Mouse (Mus musculus): ENCODE measurements at regions not wholly inside any gene's neighbourhood (a gene's known extent, or its start where the extent isn't known, plus 50 kb on each side); places are given as distances from the start of the nearest gene placed in this dataset.

GRCm38 (mm10) chr9:61561551-61561950, 189.4 kb downstream of the Tle3 start:
- no peak for DNase-seq (ENCODE audit: low read depth, low spot score)
- Histone ChIP-seq H3K27me3 (ENCODE audit: control insufficient read depth, insufficient read depth, low read length, poor library complexity, severe bottlenecking) (no peaks in the 10 kb centered on the region), H3K36me3 (ENCODE audit: control insufficient read depth, insufficient read depth, low read length, poor library complexity, severe bottlenecking) (no peaks in the 10 kb centered on the region)

- Histone ChIP-seq H3K36me3 (ENCODE audit: control insufficient read depth, insufficient read depth, low read length, poor library complexity, severe bottlenecking) (no peaks in the 10 kb centered on the region), H3K27me3 (ENCODE audit: control insufficient read depth, insufficient read depth, low read length, poor library complexity, severe bottlenecking) (no peaks in the 10 kb centered on the region)
- no peak for DNase-seq (ENCODE audit: low read depth, low spot score)
Measured at GRCm38 (mm10) chr9:61558621-61559020, 186.5 kb downstream of the Tle3 start.

GRCm38 (mm10) chr9:61557025-61557424, 184.9 kb downstream of the Tle3 start:
- H3K27me3 ChIP-seq (ENCODE audit: control insufficient read depth, insufficient read depth, low read length, poor library complexity, severe bottlenecking), result no peaks in the 10 kb centered on the region
- H3K36me3 ChIP-seq (ENCODE audit: control insufficient read depth, insufficient read depth, low read length, poor library complexity, severe bottlenecking), result no peaks in the 10 kb centered on the region
- no peak for DNase-seq (ENCODE audit: low read depth, low spot score)

- DNase-seq (ENCODE audit: low read depth, low spot score), result no peak
- Histone ChIP-seq H3K27me3 (ENCODE audit: control insufficient read depth, insufficient read depth, low read length, poor library complexity, severe bottlenecking) (no peaks in the 10 kb centered on the region), H3K36me3 (ENCODE audit: control insufficient read depth, insufficient read depth, low read length, poor library complexity, severe bottlenecking) (no peaks in the 10 kb centered on the region)
Measured at GRCm38 (mm10) chr9:61555173-61555572, 183.0 kb downstream of the Tle3 start.

GRCm38 (mm10) chr9:61554611-61555010, 182.4 kb downstream of the Tle3 start:
- Histone ChIP-seq H3K27me3 (ENCODE audit: control insufficient read depth, insufficient read depth, low read length, poor library complexity, severe bottlenecking) (no peaks in the 10 kb centered on the region), H3K36me3 (ENCODE audit: control insufficient read depth, insufficient read depth, low read length, poor library complexity, severe bottlenecking) (no peaks in the 10 kb centered on the region)
- no peak for DNase-seq (ENCODE audit: low read depth, low spot score)

GRCm38 (mm10) chr9:61553626-61554025, 181.5 kb downstream of the Tle3 start:
- DNase-seq (ENCODE audit: low read depth, low spot score), result no peak
- Histone ChIP-seq H3K27me3 (ENCODE audit: control insufficient read depth, insufficient read depth, low read length, poor library complexity, severe bottlenecking) (no peaks in the 10 kb centered on the region), H3K36me3 (ENCODE audit: control insufficient read depth, insufficient read depth, low read length, poor library complexity, severe bottlenecking) (no peaks in the 10 kb centered on the region)

GRCm38 (mm10) chr9:61551361-61551760, 179.2 kb downstream of the Tle3 start:
- H3K36me3 ChIP-seq (ENCODE audit: control insufficient read depth, insufficient read depth, low read length, poor library complexity, severe bottlenecking), result no peaks in the 10 kb centered on the region
- DNase-seq (ENCODE audit: low read depth, low spot score), result no peak
- no peaks in the 10 kb centered on the region for H3K27me3 ChIP-seq (ENCODE audit: control insufficient read depth, insufficient read depth, low read length, poor library complexity, severe bottlenecking)

GRCm38 (mm10) chr9:61550326-61550725, 178.2 kb downstream of the Tle3 start:
- no peaks in the 10 kb centered on the region for H3K36me3 ChIP-seq (ENCODE audit: control insufficient read depth, insufficient read depth, low read length, poor library complexity, severe bottlenecking)
- H3K27me3 ChIP-seq (ENCODE audit: control insufficient read depth, insufficient read depth, low read length, poor library complexity, severe bottlenecking), result no peaks in the 10 kb centered on the region
- no peak for DNase-seq (ENCODE audit: low read depth, low spot score)

- DNase-seq (ENCODE audit: low read depth, low spot score), result no peak
- Histone ChIP-seq H3K27me3 (ENCODE audit: control insufficient read depth, insufficient read depth, low read length, poor library complexity, severe bottlenecking) (no peaks in the 10 kb centered on the region), H3K36me3 (ENCODE audit: control insufficient read depth, insufficient read depth, low read length, poor library complexity, severe bottlenecking) (no peaks in the 10 kb centered on the region)
Measured at GRCm38 (mm10) chr9:61549692-61550241, 177.6 kb downstream of the Tle3 start.

GRCm38 (mm10) chr9:61537316-61538189, 165.4 kb downstream of the Tle3 start:
- no peak for DNase-seq (ENCODE audit: low read depth, low spot score)

GRCm38 (mm10) chr9:61533237-61533636, 161.1 kb downstream of the Tle3 start:
- Histone ChIP-seq H3K36me3 (ENCODE audit: control insufficient read depth, insufficient read depth, low read length, poor library complexity, severe bottlenecking) (no peaks in the 10 kb centered on the region), H3K27me3 (ENCODE audit: control insufficient read depth, insufficient read depth, low read length, poor library complexity, severe bottlenecking) (no peaks in the 10 kb centered on the region)
- no peak for DNase-seq (ENCODE audit: low read depth, low spot score)

More at GRCm38 (mm10) chr9:61537316-61538189, 165.4 kb downstream of the Tle3 start:
- H3K36me3 ChIP-seq (ENCODE audit: control insufficient read depth, insufficient read depth, low read length, poor library complexity, severe bottlenecking), result no peaks in the 10 kb centered on the region
- no peaks in the 10 kb centered on the region for H3K27me3 ChIP-seq (ENCODE audit: control insufficient read depth, insufficient read depth, low read length, poor library complexity, severe bottlenecking)

GRCm38 (mm10) chr9:61530263-61531045, 158.3 kb downstream of the Tle3 start:
- H3K27me3 ChIP-seq (ENCODE audit: control insufficient read depth, insufficient read depth, low read length, poor library complexity, severe bottlenecking), result no peaks in the 10 kb centered on the region
- DNase-seq (ENCODE audit: low read depth, low spot score), result no peak

GRCm38 (mm10) chr9:61528286-61528865, 156.2 kb downstream of the Tle3 start:
- no peaks in the 10 kb centered on the region for H3K27me3 ChIP-seq (ENCODE audit: control insufficient read depth, insufficient read depth, low read length, poor library complexity, severe bottlenecking)
- no peaks in the 10 kb centered on the region for H3K36me3 ChIP-seq (ENCODE audit: control insufficient read depth, insufficient read depth, low read length, poor library complexity, severe bottlenecking)
- DNase-seq (ENCODE audit: low read depth, low spot score), result no peak

More at GRCm38 (mm10) chr9:61530263-61531045, 158.3 kb downstream of the Tle3 start:
- H3K36me3 ChIP-seq (ENCODE audit: control insufficient read depth, insufficient read depth, low read length, poor library complexity, severe bottlenecking), result no peaks in the 10 kb centered on the region

- no peaks in the 10 kb centered on the region for H3K27me3 ChIP-seq (ENCODE audit: control insufficient read depth, insufficient read depth, low read length, poor library complexity, severe bottlenecking)
- no peaks in the 10 kb centered on the region for H3K36me3 ChIP-seq (ENCODE audit: control insufficient read depth, insufficient read depth, low read length, poor library complexity, severe bottlenecking)
- DNase-seq (ENCODE audit: low read depth, low spot score), result no peak
Measured at GRCm38 (mm10) chr9:61527491-61528056, 155.4 kb downstream of the Tle3 start.
